Mouse (Mus musculus): ENCODE measurements around the gene Orm2.

DNA sequence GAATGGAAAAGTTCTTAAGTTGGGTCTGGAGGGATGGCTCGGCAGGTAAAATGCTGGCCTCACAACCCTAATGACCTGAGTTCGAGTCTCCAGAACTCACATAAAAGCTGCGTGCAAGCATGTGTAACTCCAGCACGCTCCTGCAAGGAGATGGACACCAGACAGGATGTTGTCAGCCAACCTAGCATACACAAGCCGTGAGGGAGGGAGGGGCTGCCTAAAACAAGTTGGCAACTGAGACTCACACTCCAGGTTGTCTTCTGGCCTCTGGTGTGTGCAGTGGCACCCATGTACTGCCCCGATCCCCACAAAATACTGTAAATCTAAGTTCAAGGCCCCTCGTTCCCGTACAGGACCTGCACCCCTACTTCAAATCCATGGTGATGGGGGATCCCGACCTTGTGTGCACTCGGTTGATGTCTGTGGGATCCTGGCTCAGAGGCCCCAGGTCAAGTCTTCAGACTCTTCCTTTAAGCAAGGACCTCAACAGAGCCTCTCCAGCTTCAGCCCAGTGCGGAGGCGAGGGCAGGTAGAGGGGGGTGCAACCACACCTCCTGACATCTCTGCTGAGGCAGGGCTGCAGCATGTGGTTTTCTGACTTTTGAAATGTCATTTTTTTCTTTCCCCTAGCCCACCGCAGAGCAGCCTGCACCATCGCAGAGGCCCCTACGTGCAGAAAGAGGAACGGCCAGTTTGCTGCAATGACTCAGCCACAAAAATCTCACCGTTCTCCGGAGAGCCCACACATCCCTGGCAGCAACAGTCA, 38.5 kb downstream of the Orm2 start:
- TF ChIP-seq CTCF (IDR thresholded peaks at IDR 0.05; ENCODE audit: low read depth) (no peak), EP300 (optimal IDR thresholded peaks at IDR 0.05) (no peak)

All from stomach, postnatal 0 days (tissue).